Mouse (Mus musculus): ENCODE results near the gene Hmga2.

DNA sequence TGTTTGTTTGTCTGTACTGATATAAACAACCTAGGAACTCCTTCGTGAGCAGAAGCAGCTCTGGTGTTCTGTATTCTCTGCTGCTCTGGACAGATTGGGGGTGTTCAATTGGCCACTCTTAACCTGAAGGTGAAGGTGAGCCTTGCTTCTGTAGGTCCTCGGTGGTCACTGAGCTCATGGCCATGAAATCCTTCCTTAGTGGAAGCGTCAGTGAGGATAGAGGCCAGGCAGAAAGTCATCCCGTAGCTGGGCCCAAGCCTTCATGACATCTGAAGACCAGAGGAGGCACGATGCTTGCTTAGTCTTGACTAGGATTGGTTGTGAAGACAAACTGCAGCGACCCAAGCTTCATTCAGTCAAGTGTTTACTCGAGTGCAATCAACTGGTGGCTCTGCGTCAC is 35.9 kb upstream of the Hmga2 start:
- TF ChIP-seq SIN3A (IDR thresholded peaks at IDR 0.05; ENCODE audit: low read length) (no peak), USF1 (IDR thresholded peaks at IDR 0.05; ENCODE audit: low read depth, low read length) (no peak), CHD1 (IDR thresholded peaks at IDR 0.05; ENCODE audit: low read depth, low read length) (no peak), POLR2AphosphoS5 (IDR thresholded peaks at IDR 0.05; ENCODE audit: borderline replicate concordance, low read depth, low read length) (no peak), ZMIZ1 (IDR thresholded peaks at IDR 0.05; ENCODE audit: low read depth, low read length) (no peak)
